Mouse (Mus musculus): Measurements from ENCODE around the gene Rasl10a.
A peak's percentile ranks its signal among the peaks of the same experiment; 100 is the strongest.
"Not testable (repeated sequence)": the region's sequence is repeated elsewhere in the genome, so short reads cannot be mapped to it uniquely, and the experiment has no call there.

Gene Rasl10a

GRCm38 (mm10) chr11:5074882-5075281 lies 17.0 kb downstream of the Rasl10a start:
- no peak for DNase-seq (ENCODE audit: low read depth, low spot score)

GRCm38 (mm10) chr11:5075760-5076159 lies 17.8 kb downstream of the Rasl10a start:
- DNase-seq (ENCODE audit: low read depth, low spot score): no peak

DNA sequence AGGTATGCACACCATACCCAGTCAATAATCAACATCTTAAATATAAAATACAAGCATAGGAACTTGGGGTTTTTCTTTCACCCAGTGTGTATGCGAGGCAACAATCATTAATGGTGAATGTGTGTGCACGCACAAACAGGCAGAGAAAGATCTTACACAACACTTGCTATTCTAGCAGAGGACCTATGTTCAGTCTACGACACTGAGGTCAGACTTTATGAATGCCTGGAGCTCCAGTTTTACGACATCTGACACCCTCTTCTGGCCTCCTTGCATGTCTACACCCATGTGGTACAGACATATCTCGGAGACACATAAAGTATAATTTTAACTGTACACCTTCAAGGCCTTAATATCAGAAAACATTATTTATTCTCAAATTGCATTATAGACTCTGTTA lies 18.9 kb downstream of the Rasl10a start:
- not testable (repeated sequence) for DNase-seq (ENCODE audit: low read depth, low spot score)

GRCm38 (mm10) chr11:5089147-5089546 lies 31.2 kb downstream of the Rasl10a start:
- no peak for DNase-seq (ENCODE audit: low read depth, low spot score)

DNA sequence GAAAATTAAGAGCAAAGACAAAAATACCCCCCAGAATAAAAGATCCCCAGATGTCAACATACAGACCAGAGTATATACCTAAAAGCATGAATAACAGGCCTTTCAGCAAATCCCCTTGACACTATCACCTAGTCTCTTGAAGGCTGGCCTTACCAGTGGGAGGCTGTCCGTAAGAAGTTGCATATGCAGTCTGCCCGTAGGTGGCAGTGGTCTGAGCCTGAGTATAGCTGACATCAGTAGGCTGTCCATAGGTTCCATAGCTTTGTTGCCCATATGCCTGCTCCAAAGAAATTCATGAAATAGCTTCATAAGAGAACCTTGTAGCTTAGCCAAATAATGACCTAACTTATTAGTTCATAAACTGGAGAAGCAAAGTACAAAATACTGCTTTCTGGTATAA lies 33.8 kb downstream of the Rasl10a start:
- DNase-seq (ENCODE audit: low read depth, low spot score): no peak

GRCm38 (mm10) chr11:5095877-5096276 lies 37.9 kb downstream of the Rasl10a start:
- DNase-seq (ENCODE audit: low read depth, low spot score): no peak

DNA sequence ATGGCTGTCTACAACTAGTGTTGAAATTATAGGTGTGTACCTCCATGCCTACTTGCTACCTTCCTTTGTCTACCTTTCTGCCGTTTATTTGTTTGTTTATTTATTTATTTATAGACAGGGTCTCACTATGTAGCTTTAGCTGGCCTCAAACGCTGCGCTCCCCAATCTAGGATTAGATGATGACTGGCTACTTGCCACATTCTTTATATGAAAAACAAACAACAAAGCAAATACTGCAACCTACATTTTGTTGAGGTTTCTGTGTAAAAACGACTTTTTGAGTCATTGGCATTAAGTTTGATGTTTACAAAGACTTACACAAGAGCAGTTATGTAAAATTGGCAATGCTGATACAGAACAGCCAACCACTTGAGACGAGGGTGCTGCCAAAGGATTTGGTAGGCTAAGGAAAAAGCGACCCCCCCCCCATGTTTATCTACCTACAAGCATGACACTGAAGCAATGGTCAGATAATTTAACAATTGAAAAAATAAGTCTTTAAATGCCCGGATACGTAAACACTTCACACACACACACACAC lies 38.6 kb downstream of the Rasl10a start:
- DNase-seq (ENCODE audit: low read depth, low spot score): no peak

DNA sequence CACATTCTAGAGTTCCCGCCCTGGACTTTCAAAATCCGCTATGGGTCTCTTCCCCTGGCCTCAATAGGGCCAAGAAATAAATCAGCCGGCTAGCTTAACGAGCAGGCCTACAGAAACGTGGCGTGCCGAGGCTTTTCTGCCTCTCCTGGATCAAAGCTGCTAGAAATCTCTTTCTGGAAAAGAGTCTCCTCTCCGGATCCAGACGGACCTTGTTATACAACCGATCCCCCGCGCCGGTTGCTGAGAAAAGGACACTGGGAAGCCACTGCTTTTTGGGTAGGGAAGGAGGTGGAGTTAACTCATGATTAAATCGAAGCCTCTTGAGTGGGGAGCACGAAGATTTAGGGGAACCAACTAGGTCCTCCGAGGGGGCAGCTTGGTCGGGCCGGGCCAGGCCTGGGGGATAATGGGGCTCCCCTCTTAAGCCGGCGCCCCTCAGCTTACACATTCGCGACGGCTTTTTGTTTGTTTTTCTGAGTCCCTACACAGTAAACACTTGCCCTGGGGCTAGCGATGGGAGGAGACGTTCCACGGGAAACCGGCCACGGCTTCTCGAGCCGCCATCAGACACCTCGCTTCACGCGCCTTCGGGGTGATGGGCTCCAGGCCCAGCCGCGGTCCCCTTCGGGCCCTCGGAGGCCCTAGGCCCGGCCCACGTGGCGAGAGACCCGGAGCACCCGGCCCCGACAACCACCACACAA lies 40.3 kb downstream of the Rasl10a start:
- DNase-seq (ENCODE audit: low read depth, low spot score): peak; percentile 46

DNA sequence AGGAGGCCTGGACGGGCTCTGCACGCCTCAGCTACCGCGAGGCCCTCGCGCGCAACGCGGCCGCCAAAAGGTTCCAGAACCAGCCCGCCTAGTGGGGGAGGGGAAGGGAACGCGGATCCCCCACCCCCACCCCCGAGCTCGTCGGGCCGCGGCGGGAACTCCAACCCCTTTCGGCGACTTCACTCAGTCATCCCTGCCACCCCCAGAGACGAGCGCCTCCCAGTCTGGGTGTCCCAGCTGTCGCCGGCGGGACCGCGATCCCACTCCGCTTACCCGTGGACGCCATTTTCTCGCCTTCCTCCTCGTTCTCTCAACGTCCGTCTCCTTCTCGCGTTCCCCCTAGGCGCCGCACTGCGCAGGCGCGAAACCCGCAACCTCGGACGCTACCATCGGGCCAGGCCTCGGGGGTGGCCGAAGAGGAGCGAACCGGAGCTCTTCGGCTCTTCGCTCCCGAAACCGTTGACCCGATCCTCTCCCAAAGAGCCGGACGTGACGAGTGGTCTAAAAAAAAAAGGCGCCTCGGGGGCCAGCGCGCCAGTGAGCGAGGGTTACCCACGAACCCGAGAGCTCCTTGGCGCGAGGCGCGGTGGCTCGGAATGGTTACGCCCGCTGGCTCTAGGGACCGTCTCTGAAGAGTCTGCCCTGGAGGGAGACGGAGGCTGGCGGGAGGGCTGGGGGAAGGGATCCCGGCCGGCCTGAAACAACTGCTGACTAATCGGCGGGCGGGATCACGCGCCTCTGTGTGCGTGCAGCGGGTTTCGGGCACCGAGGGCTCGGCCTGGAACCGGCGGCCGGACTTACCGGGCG lies 41.0 kb downstream of the Rasl10a start, which contains the start of the genes Rhbdd3 and Ewsr1:
TSS of gene Rhbdd3 (plus strand) at position 191 of the 807 bp plus-strand sequence.
TSS of gene Ewsr1 (minus strand) at position 531 of the 807 bp plus-strand sequence.
- peak; percentile 96 for DNase-seq (ENCODE audit: low read depth, low spot score)

GRCm38 (mm10) chr11:5099576-5100183 lies 41.8 kb downstream of the Rasl10a start:
- peak; percentile 76 for DNase-seq (ENCODE audit: low read depth, low spot score)

DNA sequence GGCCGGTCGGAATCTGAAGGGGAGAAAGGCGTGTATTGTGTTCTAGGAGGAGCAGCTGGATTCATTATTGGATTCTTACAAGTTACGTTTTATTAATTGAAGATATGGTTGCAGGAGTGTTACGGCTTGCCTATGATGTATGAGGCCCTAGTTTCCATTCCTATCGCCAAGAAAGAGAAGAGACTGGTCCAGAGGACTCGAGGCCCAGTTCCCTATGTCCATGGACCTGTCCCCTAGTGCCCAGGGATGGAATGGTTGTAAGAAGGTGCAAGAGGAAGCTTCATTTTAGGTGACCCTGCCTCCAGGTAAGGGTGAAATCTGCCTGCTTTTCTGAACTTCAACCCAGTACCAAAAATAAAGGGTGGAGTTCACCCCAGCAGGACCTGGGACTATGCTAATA lies 42.4 kb downstream of the Rasl10a start:
- DNase-seq (ENCODE audit: low read depth, low spot score): no peak

DNA sequence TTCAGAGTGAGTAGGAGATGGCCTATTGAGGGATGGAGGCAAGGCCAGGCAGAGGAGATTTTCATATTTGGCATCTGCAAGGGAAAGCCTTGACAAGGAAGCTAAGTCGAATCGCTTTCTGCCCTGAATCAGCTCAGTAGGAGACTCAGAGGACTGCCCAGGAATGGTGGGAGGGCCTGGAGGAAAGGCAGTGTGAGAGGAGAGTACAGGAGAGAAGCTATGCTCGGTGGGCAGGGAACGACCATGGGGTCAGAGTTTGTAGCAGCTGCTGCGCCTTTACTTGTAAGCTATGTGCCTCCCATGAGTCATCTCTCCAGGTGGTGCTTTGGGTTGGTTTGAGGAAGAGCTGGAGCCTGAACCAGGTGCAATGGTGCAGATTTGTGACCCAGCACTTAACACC lies 42.9 kb downstream of the Rasl10a start:
- no peak for DNase-seq (ENCODE audit: low read depth, low spot score)

DNA sequence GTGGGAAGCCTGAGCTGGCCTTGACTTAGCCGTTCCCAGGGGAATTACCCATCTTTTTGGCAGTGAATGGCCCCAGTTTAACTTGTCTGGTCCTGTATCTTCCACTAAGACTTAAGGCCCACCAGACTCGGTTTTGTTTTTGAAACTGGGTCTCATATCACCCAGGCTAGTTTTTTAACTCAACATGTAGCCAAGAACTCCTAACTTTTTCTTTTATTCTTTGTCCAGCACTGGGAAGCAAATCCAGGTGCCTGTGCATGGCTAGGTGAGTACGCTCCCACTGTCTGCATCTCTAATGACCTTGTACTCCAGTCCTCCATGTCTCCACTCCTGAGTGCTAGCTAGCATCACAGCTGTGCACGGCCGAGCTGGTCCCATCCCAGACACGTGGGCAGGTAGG lies 43.7 kb downstream of the Rasl10a start:
- DNase-seq (ENCODE audit: low read depth, low spot score): no peak

DNA sequence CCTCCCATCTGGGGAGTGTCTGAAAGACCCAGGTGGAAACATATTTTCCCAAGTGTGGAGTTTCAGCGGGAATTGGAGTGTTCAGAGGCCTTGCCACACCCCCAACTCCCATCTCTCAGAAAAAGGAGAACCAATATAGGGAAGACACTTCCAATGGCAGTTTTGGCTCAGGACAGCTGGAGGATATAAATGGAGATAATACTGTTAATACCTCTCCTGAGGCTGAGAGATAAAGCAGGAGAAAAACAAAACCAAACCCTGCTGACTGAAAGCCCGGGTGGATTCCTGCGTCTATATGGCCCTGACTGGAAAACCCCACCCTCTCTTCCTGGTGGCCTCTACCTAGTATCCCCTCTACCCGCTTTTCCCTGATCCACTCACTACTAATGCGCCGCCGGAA lies 44.5 kb downstream of the Rasl10a start:
- DNase-seq (ENCODE audit: low read depth, low spot score): no peak

GRCm38 (mm10) chr11:5103986-5104509 lies 46.1 kb downstream of the Rasl10a start:
- peak; percentile 59 for DNase-seq (ENCODE audit: low read depth, low spot score)

DNA sequence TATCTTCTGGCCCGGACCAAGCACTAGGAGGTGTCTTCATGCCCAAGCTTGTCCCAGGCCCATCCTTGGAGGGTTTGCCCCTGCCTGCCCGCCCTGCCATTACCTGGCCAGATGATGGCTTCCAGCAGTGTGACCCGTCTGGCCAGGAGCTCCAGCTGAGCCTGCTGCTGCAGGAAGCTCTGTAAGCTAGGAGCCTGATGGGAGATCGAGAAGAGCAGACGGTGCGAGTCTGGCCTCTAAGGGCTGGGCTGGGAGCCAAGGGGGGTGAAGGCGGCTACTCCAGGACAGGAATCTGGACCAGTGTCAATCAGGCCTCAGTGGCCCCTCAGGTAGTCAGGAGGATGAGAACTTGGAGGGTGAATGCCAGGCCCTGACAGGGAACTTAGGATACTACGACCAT lies 51.5 kb downstream of the Rasl10a start:
- no peak for DNase-seq (ENCODE audit: low read depth, low spot score)

All from skeletal muscle tissue, adult 2 months (tissue).